Mouse (Mus musculus): Measurements from ENCODE around the gene C2cd4c. TPM values are rescaled to one million over a fixed set of nuclear protein-coding genes. Genes with fewer than 3 reads are reported as not detected.

C2cd4c gene
- total RNA-seq (2021) = under 1 TPM in 1 of 2 experiments, not detected in 1; 0.08 TPM

DNA sequence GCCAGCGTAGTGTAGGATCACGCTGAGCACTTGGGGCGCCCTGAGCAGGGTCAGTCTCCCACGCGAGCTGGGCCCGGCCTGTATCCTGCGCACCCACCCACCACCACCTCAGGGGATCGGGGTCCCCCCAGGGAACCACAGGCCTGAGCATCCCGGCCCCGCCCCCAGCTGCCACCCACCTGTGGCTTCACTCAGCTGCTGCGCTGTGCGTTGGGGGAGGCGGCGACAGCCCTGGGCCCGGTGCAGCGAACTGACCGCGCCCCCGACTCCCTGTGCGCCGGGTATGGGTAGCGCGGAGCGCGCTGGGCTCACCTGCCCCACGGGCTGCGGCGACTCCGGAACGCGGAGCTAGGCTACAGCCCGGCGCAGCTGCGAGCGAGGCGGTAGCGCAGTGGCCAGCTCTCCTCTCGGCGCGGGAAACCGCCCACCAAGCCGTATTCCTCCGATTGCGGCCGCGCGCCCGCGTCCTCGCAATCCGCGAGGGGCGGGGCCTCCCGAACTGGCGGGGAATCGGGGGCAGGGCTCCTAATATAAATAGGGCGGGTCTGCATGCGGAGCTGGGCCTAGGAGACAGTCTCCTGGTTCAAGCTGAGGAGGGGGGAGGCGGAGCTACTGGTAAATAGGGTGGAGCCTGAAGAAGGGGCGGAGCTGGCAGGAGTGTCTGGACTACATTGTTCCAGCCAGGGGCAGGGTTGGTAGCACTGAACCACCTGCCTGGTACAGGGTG is at the start of gene C2cd4c:
C2cd4c (minus strand) TSS at position 448 of the 727 bp plus-strand sequence.
- peak; percentile 19 to 23 for DNase-seq
- intact Hi-C loops (cut with DNase I) = no loop called here

DNA sequence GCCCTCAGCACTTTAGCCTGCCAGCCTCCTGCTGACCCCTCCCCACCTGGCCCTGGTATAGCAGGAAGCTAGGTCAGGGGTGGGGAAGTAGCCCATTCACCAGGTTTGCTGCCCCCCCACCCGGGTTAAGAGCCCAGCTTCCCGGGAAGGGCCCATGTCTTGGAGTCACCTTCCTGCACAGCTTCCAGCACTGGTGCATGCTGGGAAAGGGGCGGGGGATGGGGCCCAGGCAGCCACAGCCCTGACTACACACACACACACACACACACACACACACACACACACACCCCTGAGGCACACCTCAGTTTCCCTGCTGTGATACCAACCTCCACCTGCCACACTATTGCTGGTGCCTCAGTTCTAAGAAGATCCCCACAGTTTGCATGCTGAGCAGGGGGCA is 48.0 kb upstream of the C2cd4c start:
- DNase-seq = no peak
- intact Hi-C loops (cut with DNase I) = no loop called here

DNA sequence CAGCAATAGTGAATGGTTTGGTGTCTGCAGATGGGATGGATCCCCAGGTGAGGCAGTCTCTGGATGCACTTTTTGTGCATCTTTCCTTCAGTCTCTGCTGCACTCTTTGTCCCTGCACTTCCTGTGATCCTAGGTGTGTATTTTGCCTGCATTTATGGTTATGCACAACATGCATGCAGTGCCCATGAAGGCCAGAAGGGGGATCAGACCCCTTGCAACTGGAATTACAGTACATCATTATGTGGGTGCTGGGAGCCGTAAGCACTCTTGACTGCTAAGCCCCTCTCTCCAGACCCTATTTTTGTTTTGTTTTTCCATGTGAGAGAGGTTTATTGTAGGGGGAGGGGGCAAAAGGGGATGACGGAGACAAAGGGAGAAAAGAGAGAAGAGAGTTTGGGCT is 46.5 kb upstream of the C2cd4c start:
- no peak for DNase-seq
- intact Hi-C loops (cut with DNase I) = no loop called here

DNA sequence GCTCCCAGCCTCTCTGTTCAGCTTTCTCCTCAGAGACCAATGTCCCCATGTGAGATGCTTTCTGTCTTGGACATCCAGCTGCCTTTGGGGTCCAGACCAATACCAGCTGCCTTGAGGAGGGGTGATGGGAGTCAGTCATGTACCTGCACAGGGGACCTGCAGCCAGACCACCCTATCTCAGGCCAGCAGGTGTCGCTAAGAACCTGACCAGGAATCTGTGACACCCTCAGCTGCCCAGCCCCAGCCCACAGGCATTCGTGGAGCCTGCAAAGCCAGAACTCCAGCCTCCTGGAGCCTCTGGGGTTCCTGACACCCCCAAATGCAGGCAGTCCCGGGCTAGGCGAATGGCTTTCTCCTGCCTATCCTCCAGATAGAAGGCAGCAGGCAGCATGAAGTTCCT is 45.0 kb upstream of the C2cd4c start:
- intact Hi-C loops (cut with DNase I) = no loop called here

DNA sequence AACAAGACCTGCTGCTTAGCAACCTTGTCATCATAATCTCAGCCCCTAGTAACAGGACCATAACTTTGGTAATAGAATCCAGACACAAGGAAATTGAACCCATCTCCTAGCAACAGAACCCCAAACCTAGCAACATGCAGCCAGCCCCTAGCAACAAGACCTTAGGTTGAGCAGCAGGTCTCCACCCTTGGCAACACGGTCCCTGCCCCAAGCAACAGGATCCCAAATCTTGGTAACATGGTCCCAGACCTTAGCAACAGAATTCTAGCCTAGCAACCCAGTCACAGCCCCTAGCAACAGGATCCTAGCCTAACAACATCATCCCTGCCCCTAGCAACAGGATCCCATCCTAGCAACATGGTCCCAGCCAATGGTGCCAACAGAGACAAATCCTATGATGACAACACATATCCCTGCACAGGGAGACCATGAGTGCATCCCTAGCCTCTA is 41.1 kb upstream of the C2cd4c start:
- DNase-seq = no peak
- intact Hi-C loops (cut with DNase I) = no loop called here

More for the DNA sequence above, 45.0 kb upstream of the C2cd4c start:
- DNase-seq = no peak

DNA sequence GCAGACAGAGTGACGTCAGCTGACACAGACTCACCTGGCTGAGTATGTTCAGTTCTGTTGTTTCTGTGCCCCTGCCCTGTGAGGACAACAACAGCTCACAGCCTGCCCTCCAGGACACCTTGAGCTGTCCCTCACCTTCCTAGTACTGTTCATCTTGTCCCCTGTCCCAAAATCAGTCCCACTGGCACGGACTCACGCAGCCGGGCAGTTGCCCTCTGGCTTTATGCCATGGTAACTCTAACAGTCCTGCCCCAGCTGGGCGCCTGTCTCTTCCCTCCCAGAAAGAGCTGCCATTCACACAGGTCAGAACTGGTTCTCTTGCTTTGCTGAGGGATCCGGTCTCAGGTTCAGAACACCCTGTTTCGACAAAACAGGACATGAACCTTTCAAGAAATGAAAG is 39.0 kb upstream of the C2cd4c start:
- intact Hi-C loops (cut with DNase I) = no loop called here
- DNase-seq = peak; percentile 11 to 16

DNA sequence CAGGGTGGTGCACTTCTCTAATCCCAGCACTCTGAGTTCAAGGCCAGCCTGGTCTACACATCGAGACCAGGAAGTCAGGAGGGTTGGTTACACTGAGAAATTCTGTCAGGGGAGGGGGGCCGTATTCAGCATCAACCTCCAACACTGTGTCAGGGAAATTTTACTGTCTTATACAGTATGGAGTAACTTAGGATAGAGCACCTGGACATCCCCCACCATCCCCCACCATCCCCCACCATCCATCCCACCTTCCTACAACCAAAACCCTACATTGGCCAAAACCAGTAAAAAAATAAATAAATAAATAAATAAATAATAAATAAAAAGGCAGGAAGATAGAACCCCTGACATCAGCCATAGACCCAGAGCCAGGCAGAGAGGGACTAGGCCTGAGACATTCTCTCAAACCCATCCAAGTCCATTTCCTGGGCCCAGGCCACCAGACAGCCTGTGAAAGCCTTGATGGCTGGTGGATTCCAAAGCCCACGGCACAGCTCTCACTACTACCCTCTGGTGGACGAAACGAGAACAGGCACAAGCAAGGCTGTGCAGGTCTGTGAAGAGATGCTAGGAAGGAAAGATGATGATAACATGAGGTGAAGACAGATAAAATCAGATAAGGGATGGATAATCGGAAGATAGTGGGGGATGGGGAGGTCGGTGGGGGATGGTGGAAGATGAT is 35.4 kb upstream of the C2cd4c start:
- intact Hi-C loops (cut with DNase I) = loop anchor here (1.0 kb wide), 1 partner anchor 54 kb away; no protein-coding TSS in a partner anchor
- DNase-seq = peak; percentile 70 to 75

DNA sequence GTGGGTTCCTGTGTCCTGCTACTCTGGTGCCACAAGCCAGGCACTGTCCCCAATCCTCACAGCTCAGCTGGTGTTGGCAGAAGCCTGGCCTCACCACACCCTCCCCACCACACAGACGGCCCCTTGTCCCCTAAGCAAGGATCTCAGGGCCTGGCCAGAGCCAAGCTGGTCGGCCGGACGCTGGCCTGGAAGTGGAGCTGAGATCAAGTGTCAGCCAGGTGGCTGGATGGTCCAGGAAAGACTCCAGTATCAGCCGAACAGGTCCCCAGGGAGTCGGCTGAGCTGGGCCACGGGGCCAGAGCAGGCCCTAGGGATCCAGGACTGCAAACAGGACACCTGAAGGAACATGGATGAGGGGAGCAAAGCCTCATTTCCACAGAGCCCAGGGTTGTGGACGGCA is 31.9 kb upstream of the C2cd4c start, which contains the start of gene Odf3l2:
Odf3l2 (minus strand) TSS at position 28 of the 400 bp plus-strand sequence.
- intact Hi-C loops (cut with DNase I) = no loop called here
- DNase-seq = no peak

DNA sequence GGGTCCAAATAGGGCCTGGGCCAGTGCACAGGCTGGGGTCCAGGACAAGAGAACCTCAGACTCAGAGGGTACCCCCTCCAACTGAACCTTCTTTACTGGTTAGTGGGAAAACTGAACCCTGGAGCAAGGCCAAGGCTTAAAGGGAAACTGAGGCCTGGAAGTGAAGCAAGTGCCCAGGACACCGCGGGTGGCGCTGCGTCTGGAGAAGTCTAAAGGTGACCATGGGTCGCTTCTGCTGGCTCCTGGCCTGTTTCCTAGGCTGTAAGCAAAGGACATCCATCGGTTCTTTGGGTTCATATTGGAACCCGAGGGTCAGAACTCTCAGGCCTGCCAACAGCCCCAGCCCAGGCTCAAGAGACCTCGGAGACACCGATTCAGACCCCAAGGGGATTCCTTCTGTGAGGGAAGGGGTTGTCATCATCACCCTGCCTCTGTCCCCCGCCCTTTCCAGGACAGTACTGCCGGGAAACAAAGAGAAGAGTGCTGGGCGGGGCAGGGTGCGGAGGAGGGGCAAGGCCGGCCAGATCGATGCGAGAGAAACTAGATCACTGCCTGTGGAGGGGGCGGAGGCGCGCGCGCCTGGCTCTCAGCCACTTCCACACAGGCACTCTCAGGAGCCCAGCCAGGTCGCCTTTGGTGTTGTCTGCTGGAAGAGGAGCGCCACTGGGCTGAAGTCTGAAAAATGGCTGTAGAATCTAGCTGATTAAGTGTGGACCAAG is 24.8 kb upstream of the C2cd4c start:
- DNase-seq = peak; percentile 29 to 32
- intact Hi-C loops (cut with DNase I) = no loop called here

DNA sequence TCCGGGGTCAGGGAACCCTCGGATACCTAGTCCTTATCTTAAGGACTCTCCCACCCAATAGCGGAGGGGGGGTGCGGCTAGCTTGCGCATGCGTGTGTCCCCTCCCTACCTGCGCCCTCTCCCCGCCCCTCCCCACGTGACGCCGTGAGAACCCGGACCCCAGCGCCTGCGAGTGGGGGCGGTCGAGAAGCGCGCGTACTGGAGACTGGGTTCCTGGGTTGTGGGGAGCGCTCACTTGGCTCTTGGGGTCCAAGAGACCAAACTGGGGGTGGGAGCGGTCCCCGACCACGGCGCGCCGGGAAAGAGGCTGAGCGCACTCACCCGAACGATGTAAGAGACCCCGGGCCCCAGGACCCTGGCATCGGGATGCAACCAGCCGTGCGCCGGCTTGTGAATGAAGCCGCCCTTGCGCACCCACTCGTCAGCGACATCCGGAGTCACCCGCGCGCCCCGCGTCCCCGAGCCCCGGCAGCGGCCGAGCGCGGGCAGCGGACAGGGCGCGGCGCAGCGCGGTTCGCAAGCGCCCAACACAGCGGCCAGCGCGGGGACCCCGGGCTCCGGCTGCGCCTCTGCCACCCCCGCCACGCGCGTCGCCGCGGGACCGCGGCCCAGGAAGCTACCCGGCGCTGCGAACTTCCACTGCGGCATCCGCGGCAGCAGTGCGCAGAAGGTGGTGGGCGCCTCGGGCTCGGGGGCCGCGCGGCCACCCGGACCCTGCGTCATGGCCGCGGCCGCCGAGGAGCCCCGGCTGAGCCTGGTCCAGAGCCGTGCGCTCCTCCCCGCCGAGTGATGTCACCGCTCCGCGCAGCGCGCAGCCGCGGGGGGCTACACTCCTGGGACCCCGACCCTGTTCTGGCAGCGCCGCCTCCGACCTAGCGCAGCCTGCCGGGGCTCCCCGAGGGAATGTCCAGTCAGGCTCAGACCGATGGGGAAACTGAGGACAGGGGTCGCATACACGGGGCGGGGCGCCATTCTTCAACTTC is 23.6 kb upstream of the C2cd4c start, which contains the start of gene Shc2:
Shc2 (minus strand) TSS at position 791 of the 983 bp plus-strand sequence.
- intact Hi-C loops (cut with DNase I) = no loop called here
- peak; percentile 24 to 45 for DNase-seq

DNA sequence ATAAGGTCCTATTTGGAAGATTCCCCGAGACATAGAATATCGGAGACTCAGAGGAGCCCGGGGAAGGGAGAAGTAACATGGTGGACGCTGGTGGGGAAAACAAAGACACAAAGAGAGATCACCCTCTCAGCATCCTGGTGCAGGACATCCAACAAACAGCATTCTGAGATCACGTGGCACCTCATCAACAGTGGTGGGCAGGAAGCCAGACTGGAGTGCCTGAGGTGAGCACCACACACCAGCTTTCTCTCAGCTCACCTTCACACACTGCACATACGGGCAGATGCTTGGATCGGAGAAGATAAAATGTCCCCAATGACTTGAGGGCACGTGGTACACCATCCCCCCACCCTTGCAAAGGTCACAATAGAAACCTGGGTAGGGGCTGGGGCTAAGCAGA is 22.5 kb upstream of the C2cd4c start:
- no peak for DNase-seq
- intact Hi-C loops (cut with DNase I) = no loop called here

DNA sequence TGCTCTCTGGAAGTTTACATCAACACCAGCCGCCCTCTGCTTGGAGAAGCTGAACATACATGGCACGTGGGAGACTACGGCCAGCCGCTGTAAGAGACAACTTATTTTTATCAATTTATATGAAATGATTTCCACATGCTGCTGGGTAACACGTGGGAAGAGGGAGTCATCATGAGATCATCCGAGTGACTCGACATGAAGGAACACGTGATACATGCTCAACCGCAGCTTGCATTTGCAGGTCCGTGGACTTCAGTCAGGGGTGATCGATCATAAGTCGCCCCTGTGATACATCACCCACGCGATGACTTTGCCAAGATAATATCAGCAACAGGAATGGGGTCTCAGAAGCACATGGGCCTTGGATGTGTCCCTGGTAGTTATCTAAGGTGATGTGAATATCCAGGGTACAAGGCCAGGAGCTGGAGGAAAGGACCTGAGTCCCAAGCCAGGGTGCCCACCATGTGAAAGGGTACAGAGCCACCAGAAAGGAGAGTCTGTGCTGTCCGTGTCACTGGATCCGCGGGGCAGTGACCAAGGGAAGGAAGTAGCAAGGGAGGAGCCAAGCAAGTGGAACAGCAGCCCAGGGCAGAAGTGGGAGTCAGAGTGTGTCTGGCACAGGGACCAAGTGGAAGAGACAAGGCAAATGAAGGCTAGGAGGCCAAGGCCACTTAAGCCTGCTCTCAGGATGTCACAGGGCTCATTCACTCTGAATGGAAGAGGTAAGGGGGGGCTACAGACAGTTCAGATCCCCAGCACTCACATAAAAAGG is 19.4 kb upstream of the C2cd4c start:
- intact Hi-C loops (cut with DNase I) = no loop called here
- DNase-seq = no peak

DNA sequence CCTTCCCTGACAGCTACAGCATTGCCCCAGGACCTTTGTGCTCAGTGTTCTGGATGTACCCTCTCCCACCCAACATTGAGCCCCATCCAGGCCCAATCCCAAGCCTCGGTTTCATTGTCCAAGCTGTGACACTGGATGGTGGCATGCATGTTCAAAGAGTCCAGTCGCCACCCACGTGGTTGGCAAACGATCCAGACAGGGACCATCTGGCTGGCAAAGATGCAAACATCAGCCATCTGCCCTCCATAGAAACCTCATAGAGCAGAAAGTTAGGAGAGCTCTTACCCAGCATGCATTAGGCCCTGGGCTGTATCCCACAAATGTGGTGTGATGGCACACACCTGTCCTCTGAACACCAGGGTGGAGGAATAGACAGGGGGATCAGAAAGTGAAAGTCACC is 17.6 kb upstream of the C2cd4c start:
- no peak for DNase-seq
- intact Hi-C loops (cut with DNase I) = no loop called here

DNA sequence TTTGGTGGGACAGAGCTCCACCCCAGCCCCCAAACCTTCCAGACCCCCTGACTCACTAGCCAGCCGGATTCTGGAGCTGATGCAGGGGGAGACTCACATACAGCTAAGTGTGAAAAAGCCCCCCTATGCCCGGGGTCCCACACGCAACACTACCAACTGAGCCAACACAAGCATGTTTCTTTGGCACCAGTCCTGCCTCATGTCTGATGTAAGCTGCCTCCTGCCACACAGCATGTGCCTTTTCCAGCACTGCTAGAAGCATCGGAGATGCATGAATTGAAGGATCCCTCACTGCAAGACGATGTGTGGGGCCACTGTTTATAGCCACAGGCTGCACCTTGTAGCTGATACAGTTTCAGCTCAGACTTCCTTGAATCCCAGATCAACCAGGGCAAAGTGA is 14.6 kb upstream of the C2cd4c start:
- DNase-seq = no peak
- intact Hi-C loops (cut with DNase I) = no loop called here

DNA sequence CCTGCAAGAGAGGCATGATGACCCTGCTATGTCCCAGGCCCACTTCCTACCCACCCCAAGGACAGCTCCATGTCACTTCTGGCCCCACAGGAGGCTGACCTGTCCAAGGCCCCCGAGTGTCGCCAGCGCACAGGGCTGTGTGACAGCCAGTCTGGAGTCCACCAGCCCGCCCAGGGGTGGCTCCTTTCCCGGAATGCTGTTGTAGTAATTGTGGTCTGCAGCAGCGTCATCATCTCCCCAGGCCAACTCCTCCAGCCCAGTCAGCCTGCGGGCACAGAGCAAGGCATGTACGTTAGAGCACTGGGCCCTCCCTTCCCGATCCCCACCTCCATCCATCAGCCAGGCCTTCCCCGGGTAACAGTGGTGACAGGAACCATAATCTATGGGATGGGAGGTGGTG is 12.3 kb upstream of the C2cd4c start:
- DNase-seq = no peak
- intact Hi-C loops (cut with DNase I) = no loop called here

DNA sequence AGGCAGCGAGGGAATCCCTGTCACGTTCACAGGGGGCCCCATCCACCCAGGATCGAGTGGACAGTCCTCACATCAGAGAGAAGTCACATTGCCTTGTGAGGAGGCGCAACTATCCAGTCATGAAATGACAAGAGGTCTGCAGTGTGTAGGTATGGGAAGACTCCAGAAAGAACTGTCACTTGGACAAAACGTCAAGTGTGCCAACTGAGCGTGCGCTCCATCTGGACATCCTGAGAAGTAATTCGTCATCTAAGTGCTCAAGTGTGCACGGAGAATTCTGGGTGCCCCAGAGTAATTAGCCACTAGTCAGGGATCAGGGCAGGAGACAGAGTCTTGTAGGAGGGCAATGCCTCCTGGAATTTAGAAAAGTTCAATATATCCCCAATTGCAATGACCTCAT is 11.6 kb upstream of the C2cd4c start:
- no peak for DNase-seq
- intact Hi-C loops (cut with DNase I) = no loop called here

DNA sequence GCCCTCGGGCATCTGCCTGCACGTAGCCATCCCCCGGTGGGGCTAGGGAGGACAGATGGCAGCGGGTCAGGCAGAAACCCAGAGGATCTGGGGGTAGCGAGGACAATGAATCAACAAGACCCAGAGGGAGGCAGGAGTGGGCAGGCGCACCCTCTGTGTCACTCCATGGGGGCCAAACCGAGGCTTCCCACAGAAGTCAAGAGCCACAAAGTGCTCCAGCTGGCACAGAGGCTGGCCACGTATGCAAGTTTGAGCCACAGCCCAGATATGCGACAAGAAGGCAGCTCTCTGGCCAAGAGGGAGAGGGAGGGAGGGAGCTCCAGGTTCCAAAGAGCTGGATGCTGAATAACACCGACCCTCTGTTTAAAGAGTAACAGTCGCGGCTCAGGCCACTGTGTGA is 10.1 kb upstream of the C2cd4c start:
- intact Hi-C loops (cut with DNase I) = no loop called here
- peak; percentile 33 to 41 for DNase-seq

DNA sequence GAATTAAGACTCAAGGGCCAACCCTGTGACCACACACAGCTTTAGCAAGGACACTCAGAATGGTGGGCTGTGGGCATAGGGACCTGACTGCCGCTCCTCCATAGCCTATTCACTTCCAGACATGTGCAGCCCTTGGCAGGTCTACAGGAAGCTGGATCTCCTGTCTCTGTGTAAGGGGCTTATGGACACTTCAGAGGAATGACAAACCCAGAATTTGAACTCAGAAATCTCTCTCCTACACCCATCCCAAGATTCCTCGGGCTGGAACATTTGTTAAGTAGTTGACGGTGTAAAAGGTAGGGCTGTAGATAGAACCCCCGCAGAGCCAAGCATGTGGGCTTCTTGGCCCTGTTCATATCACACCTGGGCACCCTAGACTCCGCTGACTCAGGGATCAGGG is 2.6 kb upstream of the C2cd4c start:
- intact Hi-C loops (cut with DNase I) = no loop called here

DNA sequence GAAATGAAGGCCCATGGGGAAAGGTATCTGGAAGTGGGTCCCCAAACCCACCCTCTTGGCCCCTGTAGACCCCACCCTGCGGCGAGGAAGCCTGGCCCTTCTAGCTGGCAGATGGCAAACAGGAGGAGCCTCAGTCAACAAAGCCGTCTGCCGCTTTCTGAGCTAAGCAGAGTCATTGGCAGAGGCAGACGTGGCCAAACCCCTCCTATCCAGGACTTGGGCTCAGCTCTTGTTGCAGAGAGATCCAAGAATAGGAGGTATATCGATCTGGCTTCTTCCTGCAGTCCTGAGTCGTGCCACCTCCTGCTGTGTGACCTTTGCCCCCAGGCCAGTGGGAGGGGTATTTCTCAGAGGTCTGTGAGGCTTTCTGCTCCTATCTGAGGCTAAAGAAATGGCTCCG is 2.0 kb upstream of the C2cd4c start:
- no peak for DNase-seq
- intact Hi-C loops (cut with DNase I) = no loop called here

More for the DNA sequence above, 2.6 kb upstream of the C2cd4c start:
- no peak for DNase-seq
